Mouse (Mus musculus): ENCODE data around the gene Trio. TPM values are rescaled to one million over a fixed set of nuclear protein-coding genes. Genes with fewer than 3 reads are reported as not detected.

Gene Trio
- polyA plus RNA-seq, 1 experiment from 2014 or later, result 2.8 TPM

GRCm38 (mm10) chr15:27872286-27872685, 153.4 kb downstream of the Trio start:
- 13% methylated on average over 2 of the region's 2 CpGs for WGBS (ENCODE audit: insufficient replicate concordance)
- Histone ChIP-seq H3K27me3 (no peaks in the 10 kb centered on the region), H3K27ac (peak overlapping the region; percentile 79), H3K9ac (0 out of 2 replicates have a peak overlapping the region, but pooled peaks have one; percentile 9), H3K4me2 (peak overlapping the region; percentile 61), H3K36me3 (0 out of 2 replicates have a peak, but pooled peaks cover 3% of the 10 kb centered on the region), H3K9me3 (replicated peaks) (no peaks in the 10 kb centered on the region), H3K4me3 (replicated peaks) (peak overlapping the region; percentile 30; the same call in 1 of the 2 replicates), H3K4me1 (replicated peaks) (peaks cover 47% of the 10 kb centered on the region)
- DNase-seq (no peak), ATAC-seq (ENCODE audit: low read depth) (peak; percentile 77)

- H3K36me3 ChIP-seq, result 0 out of 2 replicates have a peak, but pooled peaks cover 3% of the 10 kb centered on the region
Observed at GRCm38 (mm10) chr15:27871708-27872107, 153.9 kb downstream of the Trio start.

GRCm38 (mm10) chr15:27871260-27871659, 154.4 kb downstream of the Trio start:
- DNase-seq (no peak), ATAC-seq (ENCODE audit: low read depth) (peak; percentile 42)
- H3K27me3 ChIP-seq, result no peaks in the 10 kb centered on the region
- H3K4me1 ChIP-seq (replicated peaks), result peaks cover 46% of the 10 kb centered on the region
- peak overlapping the region; percentile 61 for H3K4me2 ChIP-seq
- WGBS (ENCODE audit: insufficient replicate concordance), result 16% methylated on average over 13 of the region's 13 CpGs
- no peaks in the 10 kb centered on the region for H3K9me3 ChIP-seq (replicated peaks)
- H3K27ac ChIP-seq, result peak overlapping the region; percentile 64
- peak overlapping the region; percentile 23; the same call in 1 of the 2 replicates for H3K9ac ChIP-seq
- 0 out of 2 replicates have a peak, but pooled peaks cover 3% of the 10 kb centered on the region for H3K36me3 ChIP-seq
- peak overlapping the region; percentile 30 for H3K4me3 ChIP-seq (replicated peaks)

More at GRCm38 (mm10) chr15:27871708-27872107, 153.9 kb downstream of the Trio start:
- Histone ChIP-seq H3K27ac (peak overlapping the region; percentile 79), H3K27me3 (no peaks in the 10 kb centered on the region), H3K4me1 (replicated peaks) (peaks cover 47% of the 10 kb centered on the region), H3K4me2 (peak overlapping the region; percentile 61), H3K9me3 (replicated peaks) (no peaks in the 10 kb centered on the region), H3K4me3 (replicated peaks) (peak overlapping the region; percentile 30), H3K9ac (peak overlapping the region; percentile 23; the same call in 1 of the 2 replicates)
- DNase-seq, result peak; percentile 50
- ATAC-seq (ENCODE audit: low read depth), result peak; percentile 91
- 19% methylated on average over 10 of the region's 10 CpGs for WGBS (ENCODE audit: insufficient replicate concordance)

GRCm38 (mm10) chr15:27869001-27869400, 156.6 kb downstream of the Trio start:
- ATAC-seq (ENCODE audit: low read depth), result no peak
- Histone ChIP-seq H3K9ac (no peak overlapping the region), H3K4me2 (no peak overlapping the region), H3K9me3 (replicated peaks) (no peaks in the 10 kb centered on the region), H3K4me1 (replicated peaks) (peaks cover 57% of the 10 kb centered on the region), H3K27me3 (no peaks in the 10 kb centered on the region), H3K36me3 (0 out of 2 replicates have a peak, but pooled peaks cover 3% of the 10 kb centered on the region), H3K4me3 (replicated peaks) (no peak overlapping the region), H3K27ac (no peak overlapping the region)
- 86% methylated on average over 4 of the region's 4 CpGs for WGBS (ENCODE audit: insufficient replicate concordance)
- DNase-seq, result no peak

GRCm38 (mm10) chr15:27867831-27868230, 157.8 kb downstream of the Trio start:
- Histone ChIP-seq H3K9me3 (replicated peaks) (no peaks in the 10 kb centered on the region), H3K4me2 (no peak overlapping the region)

GRCm38 (mm10) chr15:27866471-27866870, 159.2 kb downstream of the Trio start:
- Histone ChIP-seq H3K9ac (no peak overlapping the region), H3K9me3 (replicated peaks) (no peaks in the 10 kb centered on the region), H3K27ac (no peak overlapping the region), H3K4me3 (replicated peaks) (no peak overlapping the region), H3K4me1 (replicated peaks) (peaks cover 37% of the 10 kb centered on the region), H3K4me2 (no peak overlapping the region), H3K27me3 (no peaks in the 10 kb centered on the region), H3K36me3 (0 out of 2 replicates have a peak, but pooled peaks cover 3% of the 10 kb centered on the region)
- ATAC-seq (ENCODE audit: low read depth) (no peak), DNase-seq (no peak)
- WGBS (ENCODE audit: insufficient replicate concordance), result 81% methylated on average over 4 of the region's 4 CpGs

More at GRCm38 (mm10) chr15:27867831-27868230, 157.8 kb downstream of the Trio start:
- peaks cover 51% of the 10 kb centered on the region for H3K4me1 ChIP-seq (replicated peaks)
- no peaks in the 10 kb centered on the region for H3K27me3 ChIP-seq
- ATAC-seq (ENCODE audit: low read depth) (no peak), DNase-seq (no peak)
- no peak overlapping the region for H3K27ac ChIP-seq
- 0 out of 2 replicates have a peak, but pooled peaks cover 3% of the 10 kb centered on the region for H3K36me3 ChIP-seq
- no peak overlapping the region for H3K9ac ChIP-seq
- 79% methylated on average over 7 of the region's 7 CpGs for WGBS (ENCODE audit: insufficient replicate concordance)
- H3K4me3 ChIP-seq (replicated peaks), result no peak overlapping the region

- peaks cover 3% of the 10 kb centered on the region; the same call in 1 of the 2 replicates for H3K36me3 ChIP-seq
- no peak for ATAC-seq (ENCODE audit: low read depth)
- no peak overlapping the region for H3K9ac ChIP-seq
- H3K27ac ChIP-seq, result no peak overlapping the region
- 70% methylated on average over 6 of the region's 6 CpGs for WGBS (ENCODE audit: insufficient replicate concordance)
- no peak overlapping the region for H3K4me2 ChIP-seq
- H3K27me3 ChIP-seq, result no peaks in the 10 kb centered on the region
- H3K4me3 ChIP-seq (replicated peaks), result no peak overlapping the region
- DNase-seq, result no peak
- no peaks in the 10 kb centered on the region for H3K9me3 ChIP-seq (replicated peaks)
- H3K4me1 ChIP-seq (replicated peaks), result peaks cover 33% of the 10 kb centered on the region
Observed at GRCm38 (mm10) chr15:27866053-27866452, 159.6 kb downstream of the Trio start.

- peaks cover 27% of the 10 kb centered on the region for H3K4me1 ChIP-seq (replicated peaks)
Observed at GRCm38 (mm10) chr15:27864397-27864796, 161.3 kb downstream of the Trio start.

GRCm38 (mm10) chr15:27862949-27863348, 162.7 kb downstream of the Trio start:
- H3K36me3 ChIP-seq, result no peaks in the 10 kb centered on the region; the same call in 1 of the 2 replicates
- peaks cover 22% of the 10 kb centered on the region for H3K4me1 ChIP-seq (replicated peaks)
- H3K27ac ChIP-seq, result no peak overlapping the region
- DNase-seq (no peak), ATAC-seq (ENCODE audit: low read depth) (no peak)
- no peaks in the 10 kb centered on the region for H3K9me3 ChIP-seq (replicated peaks)
- H3K4me3 ChIP-seq (replicated peaks), result no peak overlapping the region
- no peak overlapping the region for H3K9ac ChIP-seq
- 73% methylated on average over 11 of the region's 11 CpGs for WGBS (ENCODE audit: insufficient replicate concordance)
- no peak overlapping the region for H3K4me2 ChIP-seq
- H3K27me3 ChIP-seq, result no peaks in the 10 kb centered on the region

More at GRCm38 (mm10) chr15:27864397-27864796, 161.3 kb downstream of the Trio start:
- H3K9me3 ChIP-seq (replicated peaks), result no peaks in the 10 kb centered on the region
- DNase-seq (no peak), ATAC-seq (ENCODE audit: low read depth) (peak; percentile 70)
- H3K4me2 ChIP-seq, result no peak overlapping the region
- peak overlapping the region; percentile 27; the same call in 1 of the 2 replicates for H3K27ac ChIP-seq
- H3K9ac ChIP-seq, result no peak overlapping the region
- WGBS (ENCODE audit: insufficient replicate concordance), result 56% methylated on average over 6 of the region's 6 CpGs
- peaks cover 3% of the 10 kb centered on the region; the same call in 1 of the 2 replicates for H3K36me3 ChIP-seq
- H3K4me3 ChIP-seq (replicated peaks), result no peak overlapping the region
- no peaks in the 10 kb centered on the region for H3K27me3 ChIP-seq

- 83% methylated on average over 14 of the region's 14 CpGs for WGBS (ENCODE audit: insufficient replicate concordance)
- no peaks in the 10 kb centered on the region for H3K9me3 ChIP-seq (replicated peaks)
- no peaks in the 10 kb centered on the region for H3K27me3 ChIP-seq
- H3K4me2 ChIP-seq, result no peak overlapping the region
- peaks cover 38% of the 10 kb centered on the region for H3K4me1 ChIP-seq (replicated peaks)
- DNase-seq (no peak), ATAC-seq (ENCODE audit: low read depth) (no peak)
- H3K9ac ChIP-seq, result no peak overlapping the region
- H3K4me3 ChIP-seq (replicated peaks), result no peak overlapping the region
- H3K27ac ChIP-seq, result no peak overlapping the region
- H3K36me3 ChIP-seq, result no peaks in the 10 kb centered on the region; the same call in 1 of the 2 replicates
Observed at GRCm38 (mm10) chr15:27860439-27860838, 165.2 kb downstream of the Trio start.

GRCm38 (mm10) chr15:27859590-27859989, 166.1 kb downstream of the Trio start:
- no peak for ATAC-seq (ENCODE audit: low read depth)
- WGBS (ENCODE audit: insufficient replicate concordance), result 55% methylated on average over 1 of the region's 1 CpGs
- no peak for DNase-seq
- Histone ChIP-seq H3K4me1 (replicated peaks) (peaks cover 30% of the 10 kb centered on the region), H3K36me3 (no peaks in the 10 kb centered on the region; the same call in 1 of the 2 replicates), H3K9ac (no peak overlapping the region), H3K4me2 (no peak overlapping the region), H3K4me3 (replicated peaks) (no peak overlapping the region), H3K9me3 (replicated peaks) (no peaks in the 10 kb centered on the region), H3K27ac (no peak overlapping the region), H3K27me3 (no peaks in the 10 kb centered on the region)

GRCm38 (mm10) chr15:27859115-27859514, 166.5 kb downstream of the Trio start:
- no peak for ATAC-seq (ENCODE audit: low read depth)
- H3K27me3 ChIP-seq, result no peaks in the 10 kb centered on the region

More at GRCm38 (mm10) chr15:27859115-27859514, 166.5 kb downstream of the Trio start:
- 47% methylated on average over 6 of the region's 6 CpGs for WGBS (ENCODE audit: insufficient replicate concordance)
- peaks cover 3% of the 10 kb centered on the region; the same call in 1 of the 2 replicates for H3K36me3 ChIP-seq
- no peak overlapping the region for H3K4me2 ChIP-seq
- no peak overlapping the region for H3K4me3 ChIP-seq (replicated peaks)
- DNase-seq, result no peak
- no peaks in the 10 kb centered on the region for H3K9me3 ChIP-seq (replicated peaks)
- no peak overlapping the region for H3K27ac ChIP-seq
- H3K9ac ChIP-seq, result no peak overlapping the region
- H3K4me1 ChIP-seq (replicated peaks), result peaks cover 25% of the 10 kb centered on the region
